Mouse (Mus musculus) hematopoietic stem cell, adult 5-6 weeks (primary cell): ENCODE results near the gene Traf6. TPM values are rescaled to one million over a fixed set of nuclear protein-coding genes. Genes with fewer than 3 reads are reported as not detected.

Experiments used
- ATAC-seq, 2 experiments: fragments of 125-278 bp in 1 of 2; replicated peaks in 1 of 2; 2 replicates each; pipeline ENCODE4 v1.8.0; 2016 to 2017; ENCODE audit warnings: inconsistent platforms in 2 of 2, mild to moderate bottlenecking in 2 of 2, moderate number of reproducible peaks in 2 of 2, low read depth in 1 of 2, moderate TSS enrichment in 1 of 2; ENCODE audit not compliant: low FRiP score in 2 of 2, poor library complexity in 2 of 2, severe bottlenecking in 2 of 2, insufficient read depth in 1 of 2, low TSS enrichment in 1 of 2
- total RNA-seq: library from RNA; stranded (forward); fragments of 172-1452, 232-1000 nt; gene quantifications from 2 replicates; pipeline ENCODE4 v1.2.3, GENCODE M21; 2017

The Traf6 gene
- total RNA-seq, result 21.7 and 23.7 TPM in 2 replicates

- ATAC-seq, result peak; percentile 96 to 99
Observed at GRCm38 (mm10) chr2:101678236-101679021, at the start of gene Traf6. TSS of gene Traf6 (plus strand) at chr2:101678429.

DNA sequence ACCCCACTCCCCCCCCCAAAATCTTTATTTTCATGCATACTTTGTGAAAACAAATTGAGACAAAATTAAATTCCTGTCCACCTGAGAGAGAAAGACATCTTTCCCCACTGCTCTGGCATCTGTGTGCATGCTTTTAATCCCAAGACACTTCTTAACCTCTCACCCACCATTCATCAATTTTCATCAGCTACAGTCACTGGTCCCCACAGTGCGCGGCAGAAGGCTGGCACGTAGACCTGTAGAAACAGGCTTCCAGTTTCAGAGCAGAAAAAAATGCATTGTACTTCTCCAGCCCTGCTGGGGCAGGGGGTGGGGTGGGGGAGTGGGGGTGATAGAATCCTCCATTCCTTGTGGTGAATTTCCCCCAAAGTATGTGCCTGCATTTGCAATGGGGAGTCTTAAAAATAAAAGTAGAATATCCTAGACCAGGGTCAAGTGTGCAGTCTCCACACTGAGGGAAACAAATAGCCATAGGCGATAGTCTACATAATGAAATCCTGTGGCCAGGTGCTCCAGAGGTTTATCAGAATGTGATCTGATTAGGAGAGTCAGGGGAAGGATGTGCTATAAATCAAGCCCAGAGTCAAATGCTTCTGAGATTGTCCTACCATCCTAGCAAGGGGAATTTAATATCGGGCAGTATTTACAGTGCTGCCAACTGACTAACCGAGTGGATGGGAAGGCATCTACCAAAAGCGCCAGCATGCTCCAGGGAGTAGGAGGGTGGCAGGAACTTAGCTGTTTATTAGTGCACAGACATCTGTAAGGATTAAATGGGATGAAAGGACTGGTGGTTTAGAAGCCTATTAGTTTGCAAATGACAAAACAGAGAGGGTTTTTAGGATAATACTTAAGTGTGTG, 39.0 kb upstream of the Traf6 start:
- ATAC-seq, result no peak

DNA sequence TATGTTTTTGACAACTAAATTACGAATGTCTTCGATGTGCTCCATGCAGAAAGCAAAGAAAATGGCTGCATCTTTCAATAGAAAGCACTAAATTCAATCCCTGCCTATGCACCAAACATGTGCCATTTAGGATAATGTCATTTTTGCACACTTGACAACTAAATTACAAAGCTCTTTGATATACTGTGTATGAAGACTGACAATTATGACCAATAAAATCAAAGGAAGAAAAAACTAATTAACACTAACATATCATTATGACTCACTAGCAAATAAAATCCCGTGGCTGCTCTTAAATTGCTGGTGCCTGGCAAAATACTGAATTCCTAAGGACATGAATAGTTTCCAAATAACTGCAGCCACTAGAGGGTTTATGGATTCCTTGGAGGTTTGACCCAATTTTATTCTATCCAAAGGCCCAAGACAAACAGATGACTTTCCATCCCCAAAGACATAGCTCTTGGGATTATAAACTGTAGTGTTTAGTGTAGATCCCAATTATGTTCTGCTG, 38.3 kb upstream of the Traf6 start:
- ATAC-seq, result no peak

DNA sequence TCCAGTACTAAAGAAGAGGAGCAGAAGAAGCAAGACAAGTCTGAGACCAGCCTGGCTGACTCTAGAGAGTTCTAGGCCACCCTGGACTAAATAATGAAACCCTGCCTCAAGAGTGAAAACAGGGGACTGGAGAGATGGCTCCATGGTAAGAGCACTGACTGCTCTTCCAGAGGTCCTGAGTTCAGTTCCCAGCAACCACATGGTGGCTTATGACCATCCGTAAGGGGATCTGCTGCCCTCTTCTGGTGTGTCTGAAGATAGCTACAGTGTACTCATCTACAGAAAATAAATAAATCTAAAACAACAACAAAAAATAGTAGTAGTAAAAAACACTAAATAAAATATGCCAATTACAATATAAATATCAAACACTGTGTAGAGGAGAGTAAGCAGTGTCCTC, 32.4 kb upstream of the Traf6 start:
- no peak for ATAC-seq

GRCm38 (mm10) chr2:101648361-101648760, 29.9 kb upstream of the Traf6 start:
- no peak for ATAC-seq

GRCm38 (mm10) chr2:101649114-101649671, 29.0 kb upstream of the Traf6 start, which contains the start of the genes Rag1 and B230118H07Rik:
TSS of gene Rag1 (minus strand) at chr2:101649501.
TSS of gene B230118H07Rik (minus strand) at chr2:101649532.
- ATAC-seq, result peak; percentile 61 to 70

DNA sequence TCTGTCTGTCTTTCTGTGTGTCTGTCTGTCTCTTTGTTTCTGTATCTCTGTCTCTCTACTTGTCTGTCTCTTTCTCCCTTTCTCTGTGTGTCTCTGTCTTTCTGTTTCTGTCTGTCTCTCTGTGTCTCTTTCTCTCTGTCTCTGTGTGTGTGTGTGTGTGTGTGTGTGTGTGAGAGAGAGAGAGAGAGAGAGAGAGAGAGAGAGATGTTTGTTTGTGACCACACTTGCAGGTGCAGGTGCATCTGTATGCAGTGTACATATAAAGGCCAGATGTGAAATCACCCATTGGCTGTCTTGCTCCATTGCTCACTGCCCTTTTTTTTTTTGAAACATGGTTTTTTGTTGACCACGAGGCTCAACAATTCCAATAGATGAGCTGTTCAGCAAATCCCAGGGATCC, 27.8 kb upstream of the Traf6 start:
- ATAC-seq, result no peak

DNA sequence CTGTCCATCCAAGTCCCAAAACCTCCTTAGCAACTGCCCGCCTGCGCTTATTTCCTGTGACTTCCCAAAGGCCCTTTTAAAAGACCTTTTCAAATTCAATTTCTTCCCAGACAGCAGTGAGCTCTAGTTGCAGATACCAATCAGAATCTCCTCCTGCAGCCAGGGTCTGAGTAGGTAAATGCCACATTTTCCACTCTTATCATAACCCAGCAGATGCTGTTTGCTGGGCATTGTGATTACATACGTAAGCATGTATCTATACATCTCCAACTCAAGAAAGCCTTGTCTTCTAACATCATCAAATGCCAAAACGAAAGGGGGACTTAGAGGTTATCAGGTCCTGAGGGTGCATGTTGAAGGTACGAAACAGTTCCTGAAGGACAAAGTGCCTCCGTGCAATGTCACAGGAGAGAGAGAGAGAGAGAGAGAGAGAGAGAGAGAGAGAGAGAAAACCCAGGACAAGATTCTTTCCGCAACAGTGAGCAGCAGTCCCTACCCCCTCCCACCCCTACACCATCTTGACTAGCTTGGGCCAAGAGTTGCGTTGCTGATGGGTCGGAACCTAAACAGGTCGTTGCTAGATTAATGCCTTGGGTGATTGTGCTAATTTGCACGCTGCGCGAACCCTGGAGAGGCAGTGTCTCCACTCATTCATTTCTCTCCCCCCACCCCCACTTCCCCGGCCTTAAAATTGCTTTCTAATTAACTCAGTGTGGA, 25.9 kb upstream of the Traf6 start:
- ATAC-seq, result 0 out of 4 replicates have a peak, but pooled peaks of 1 of the 2 experiments have one; percentile 16

DNA sequence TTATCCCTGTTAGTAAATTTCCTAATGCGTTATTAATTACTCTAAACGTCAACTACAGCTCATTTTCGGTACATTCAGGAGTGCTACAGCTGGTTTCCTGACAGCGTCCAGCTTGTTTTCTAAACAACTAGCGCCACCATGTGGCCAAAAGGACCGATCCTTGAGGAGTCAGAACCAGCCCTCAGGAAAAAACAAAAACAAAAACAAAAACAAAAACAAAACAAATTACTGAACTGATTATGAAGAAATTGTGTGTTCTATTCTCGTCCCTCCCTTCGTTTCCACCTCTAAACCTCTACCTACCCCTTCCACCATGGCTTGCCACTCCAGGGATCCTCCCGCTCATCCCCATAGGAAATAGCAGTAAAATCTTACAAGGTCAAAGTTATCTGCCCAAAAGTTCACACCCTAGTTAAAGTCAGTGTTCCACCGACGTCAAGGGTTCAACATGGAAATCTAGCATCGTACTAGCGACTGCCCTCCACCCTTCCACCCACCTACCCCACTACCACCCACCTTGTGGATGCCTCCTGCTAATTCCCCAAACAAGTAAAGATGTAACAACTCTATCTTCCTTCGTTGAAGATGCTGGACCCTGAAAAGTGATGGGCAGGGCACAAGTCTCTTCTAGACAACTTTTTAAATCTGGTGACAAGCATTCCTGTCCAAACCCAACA, 25.2 kb upstream of the Traf6 start:
- peak; percentile 68 to 73; a peak in 3 of 4 replicates for ATAC-seq

GRCm38 (mm10) chr2:101660536-101660935, 17.7 kb upstream of the Traf6 start:
- no peak for ATAC-seq

- peak; percentile 91 to 95 for ATAC-seq
Observed at GRCm38 (mm10) chr2:101665058-101665702, 13.0 kb upstream of the Traf6 start.

DNA sequence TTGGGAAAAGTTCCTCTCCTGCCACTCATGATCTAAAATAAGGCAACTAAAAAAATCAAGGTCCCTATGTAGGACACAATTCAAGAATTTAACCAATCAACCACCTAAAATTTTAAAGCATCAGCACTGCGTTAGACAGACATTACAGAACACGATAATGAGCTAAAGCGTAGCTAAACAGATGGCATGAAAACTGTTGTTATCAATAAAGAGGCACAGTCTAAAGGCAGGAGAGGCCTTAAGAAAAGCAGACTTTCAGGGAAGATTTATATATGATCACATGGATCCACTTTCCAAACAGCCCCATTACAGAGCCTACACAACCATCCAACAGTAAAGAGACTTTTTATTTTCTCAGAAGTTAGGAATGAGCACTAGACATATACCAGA, 12.5 kb upstream of the Traf6 start:
- no peak for ATAC-seq

- ATAC-seq, result no peak
Observed at GRCm38 (mm10) chr2:101668751-101669150, 9.5 kb upstream of the Traf6 start.

DNA sequence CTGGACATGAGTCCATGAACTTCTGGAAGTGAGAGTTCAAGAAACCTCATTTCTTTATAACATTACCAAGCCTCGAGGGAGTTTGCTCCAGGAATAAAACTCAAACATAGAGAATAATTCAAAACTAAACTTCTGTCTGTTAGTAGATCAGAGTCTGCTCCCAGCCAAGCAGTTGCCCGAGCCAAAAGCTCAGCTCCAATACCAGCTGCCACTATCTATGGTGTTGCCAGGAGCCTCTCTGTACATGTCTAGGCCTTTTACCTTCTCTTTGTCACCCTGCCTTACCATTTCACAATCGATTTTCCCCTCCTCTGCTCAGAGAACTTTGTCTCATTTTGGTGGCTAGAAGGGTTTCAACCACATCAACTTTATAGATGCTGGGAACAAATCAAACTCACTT, 4.7 kb upstream of the Traf6 start:
- no peak for ATAC-seq

DNA sequence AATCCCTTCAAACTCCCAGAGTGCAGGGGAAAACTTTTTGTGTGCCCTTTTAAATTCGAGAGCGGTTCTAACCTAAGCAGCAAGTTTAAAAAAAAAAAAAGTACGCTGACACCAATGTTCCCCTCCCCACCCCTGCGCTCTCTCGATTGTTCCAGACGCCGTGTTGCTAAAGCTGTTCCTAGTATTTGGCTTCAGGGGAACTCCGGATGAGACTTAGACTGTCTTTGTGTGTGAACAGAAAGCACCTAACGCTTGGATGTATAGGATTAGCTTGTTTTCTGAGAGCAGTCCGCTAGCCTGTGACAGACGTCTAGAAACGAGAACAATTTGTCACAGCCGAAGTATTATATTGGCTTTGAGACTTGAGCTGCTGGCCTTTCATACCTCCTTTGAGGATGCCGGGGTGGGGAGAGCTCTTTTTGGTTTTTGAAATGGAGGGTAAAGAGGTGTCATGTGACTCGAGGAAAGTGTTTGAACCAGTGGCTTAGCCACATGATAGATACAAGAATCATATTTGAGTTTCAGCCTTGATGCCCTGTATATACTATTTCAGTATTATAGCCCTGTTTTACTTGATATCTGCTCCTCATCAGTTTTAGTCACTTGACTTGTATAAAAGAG, 1.0 kb downstream of the Traf6 start:
- no peak for ATAC-seq

GRCm38 (mm10) chr2:101684421-101684820, 6.2 kb downstream of the Traf6 start:
- ATAC-seq, result no peak
